Mouse (Mus musculus): Measurements from ENCODE around the gene Mok. TPM values are rescaled to one million over a fixed set of nuclear protein-coding genes. Genes with fewer than 3 reads are reported as not detected.
"Not testable (repeated sequence)": the region's sequence is repeated elsewhere in the genome, so short reads cannot be mapped to it uniquely, and the experiment has no call there.

The Mok gene
- total RNA-seq, 1 experiment: 14.9 TPM

DNA sequence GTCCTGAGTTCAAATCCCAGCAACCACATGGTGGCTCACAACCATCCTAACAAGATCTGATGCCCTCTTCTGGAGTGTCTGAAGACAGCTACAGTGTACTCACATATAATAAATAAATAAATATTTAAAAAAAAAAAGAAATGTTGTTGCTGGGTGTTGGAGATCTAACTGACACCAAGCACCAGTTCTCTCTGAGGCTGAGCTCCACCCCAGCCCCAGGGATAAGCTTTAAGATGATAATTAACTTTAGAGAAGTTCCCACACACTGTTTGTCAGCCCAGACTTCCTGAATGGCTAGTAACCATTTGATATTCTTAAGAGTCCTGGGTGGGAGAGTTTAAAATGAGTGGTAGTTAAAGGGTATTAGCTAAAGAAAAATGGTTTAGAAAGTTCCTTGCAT lies 19.6 kb upstream of the Mok start:
- no peak for TF ChIP-seq ZNF384 (IDR thresholded peaks at IDR 0.05; ENCODE audit: low read depth, low read length)
- no peak for TF ChIP-seq ZC3H11A (IDR thresholded peaks at IDR 0.05; ENCODE audit: borderline replicate concordance, low read depth, low read length)
- no peak for TF ChIP-seq HCFC1 (IDR thresholded peaks at IDR 0.05; ENCODE audit: borderline replicate concordance, insufficient read depth, low read length)
- TF ChIP-seq CHD2 (IDR thresholded peaks at IDR 0.05; ENCODE audit: low read depth, low read length): no peak
- TF ChIP-seq MAFK (IDR thresholded peaks at IDR 0.05; ENCODE audit: insufficient read depth, low read depth, low read length): no peak
- peaks cover 9% of the 10 kb centered on the region; the same call in 1 of the 2 replicates for H3K36me3 ChIP-seq (ENCODE audit: control insufficient read depth, insufficient read depth, low read length, poor library complexity, severe bottlenecking)
- DNase-seq (ENCODE audit: low read depth, low spot score): no peak
- H3K27ac ChIP-seq (ENCODE audit: insufficient read depth, low read depth, low read length, poor library complexity, severe bottlenecking): no peak overlapping the region
- H3K4me1 ChIP-seq (ENCODE audit: control insufficient read depth in 2 of 2, insufficient read depth in 2 of 2, low read length in 2 of 2, poor library complexity in 1 of 2): peaks cover 6 to 30% of the 10 kb centered on the region in 2 experiments; a peak in 2 of 4 replicates
- no peak overlapping the region for H3K9ac ChIP-seq (ENCODE audit: insufficient read depth, low read depth, low read length, poor library complexity, severe bottlenecking)
- no peak overlapping the region for H3K4me3 ChIP-seq (ENCODE audit: insufficient read depth in 1 of 2, low read depth in 1 of 2, low read length in 2 of 2, poor library complexity in 1 of 2, severe bottlenecking in 1 of 2)
- in situ Hi-C loops (cut with MboI; ENCODE audit: low sequenced_read_pairs in 2 of 2, unreplicated experiment in 2 of 2): no loop called here
- H3K9me3 ChIP-seq (ENCODE audit: control insufficient read depth, insufficient read depth, low read depth, low read length): no peaks in the 10 kb centered on the region

DNA sequence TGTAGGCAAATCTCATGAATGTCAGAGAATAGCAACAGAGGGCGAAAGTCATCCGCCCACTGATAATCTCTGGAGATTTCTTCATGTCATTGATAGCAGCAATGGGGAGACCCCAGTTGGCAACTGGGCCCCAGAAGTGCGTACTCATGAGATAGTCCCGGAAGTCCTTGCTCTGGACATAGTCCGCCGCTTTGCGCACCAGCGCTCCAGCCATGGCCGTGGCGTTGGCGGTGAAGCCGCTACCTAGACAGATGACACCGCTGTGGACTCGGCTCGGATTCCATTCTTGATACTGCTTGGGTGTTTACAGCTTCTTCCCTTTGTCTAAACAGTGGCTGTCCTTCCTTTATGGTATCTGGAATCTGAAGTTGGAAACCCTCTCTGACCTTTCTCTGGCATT lies 17.9 kb upstream of the Mok start:
- H3K36me3 ChIP-seq (ENCODE audit: control insufficient read depth, insufficient read depth, low read length, poor library complexity, severe bottlenecking); H3K9ac ChIP-seq (ENCODE audit: insufficient read depth, low read depth, low read length, poor library complexity, severe bottlenecking); H3K9me3 ChIP-seq (ENCODE audit: control insufficient read depth, insufficient read depth, low read depth, low read length); H3K27ac ChIP-seq (ENCODE audit: insufficient read depth, low read depth, low read length, poor library complexity, severe bottlenecking); in situ Hi-C loops (cut with MboI; ENCODE audit: low sequenced_read_pairs in 2 of 2, unreplicated experiment in 2 of 2); H3K4me3 ChIP-seq (ENCODE audit: insufficient read depth in 1 of 2, low read depth in 1 of 2, low read length in 2 of 2, poor library complexity in 1 of 2, severe bottlenecking in 1 of 2); DNase-seq (ENCODE audit: low read depth, low spot score): not testable (repeated sequence)
- peaks cover 6 to 37% of the 10 kb centered on the region in 2 experiments; a peak in 3 of 4 replicates for H3K4me1 ChIP-seq (ENCODE audit: control insufficient read depth in 2 of 2, insufficient read depth in 2 of 2, low read length in 2 of 2, poor library complexity in 1 of 2)

DNA sequence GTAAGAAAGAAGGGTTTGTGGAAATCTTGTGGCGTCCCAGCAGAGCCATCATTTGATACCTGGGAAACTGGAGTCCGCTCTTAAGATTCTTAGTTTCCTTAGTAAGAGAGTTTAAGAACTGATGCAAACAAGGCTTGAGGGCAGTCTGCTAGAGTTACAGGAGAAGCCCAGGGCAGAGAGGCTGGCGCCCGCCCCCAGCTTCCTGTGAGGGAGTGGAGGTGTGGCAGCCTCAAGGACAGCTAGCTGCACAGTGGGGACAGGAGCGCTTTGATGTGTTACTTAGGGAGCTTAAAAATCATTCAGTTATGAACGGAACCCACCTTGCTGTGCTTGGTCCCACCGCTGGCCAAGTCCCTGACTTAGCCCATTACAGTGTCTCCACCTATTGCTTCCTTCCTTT lies 16.5 kb upstream of the Mok start:
- H3K9me3 ChIP-seq (ENCODE audit: control insufficient read depth, insufficient read depth, low read depth, low read length): no peaks in the 10 kb centered on the region
- no peak overlapping the region for H3K27ac ChIP-seq (ENCODE audit: insufficient read depth, low read depth, low read length, poor library complexity, severe bottlenecking)
- peaks cover 6 to 36% of the 10 kb centered on the region in 2 experiments; a peak in 3 of 4 replicates for H3K4me1 ChIP-seq (ENCODE audit: control insufficient read depth in 2 of 2, insufficient read depth in 2 of 2, low read length in 2 of 2, poor library complexity in 1 of 2)
- in situ Hi-C loops (cut with MboI; ENCODE audit: low sequenced_read_pairs in 2 of 2, unreplicated experiment in 2 of 2): no loop called here
- no peak overlapping the region for H3K9ac ChIP-seq (ENCODE audit: insufficient read depth, low read depth, low read length, poor library complexity, severe bottlenecking)
- no peak overlapping the region for H3K4me3 ChIP-seq (ENCODE audit: insufficient read depth in 1 of 2, low read depth in 1 of 2, low read length in 2 of 2, poor library complexity in 1 of 2, severe bottlenecking in 1 of 2)
- TF ChIP-seq CHD2 (IDR thresholded peaks at IDR 0.05; ENCODE audit: low read depth, low read length) (no peak), HCFC1 (IDR thresholded peaks at IDR 0.05; ENCODE audit: borderline replicate concordance, insufficient read depth, low read length) (no peak), ZNF384 (IDR thresholded peaks at IDR 0.05; ENCODE audit: low read depth, low read length) (no peak), ZC3H11A (IDR thresholded peaks at IDR 0.05; ENCODE audit: borderline replicate concordance, low read depth, low read length) (no peak), MAFK (IDR thresholded peaks at IDR 0.05; ENCODE audit: insufficient read depth, low read depth, low read length) (no peak)
- peaks cover 9% of the 10 kb centered on the region; the same call in 1 of the 2 replicates for H3K36me3 ChIP-seq (ENCODE audit: control insufficient read depth, insufficient read depth, low read length, poor library complexity, severe bottlenecking)
- DNase-seq (ENCODE audit: low read depth, low spot score): no peak

DNA sequence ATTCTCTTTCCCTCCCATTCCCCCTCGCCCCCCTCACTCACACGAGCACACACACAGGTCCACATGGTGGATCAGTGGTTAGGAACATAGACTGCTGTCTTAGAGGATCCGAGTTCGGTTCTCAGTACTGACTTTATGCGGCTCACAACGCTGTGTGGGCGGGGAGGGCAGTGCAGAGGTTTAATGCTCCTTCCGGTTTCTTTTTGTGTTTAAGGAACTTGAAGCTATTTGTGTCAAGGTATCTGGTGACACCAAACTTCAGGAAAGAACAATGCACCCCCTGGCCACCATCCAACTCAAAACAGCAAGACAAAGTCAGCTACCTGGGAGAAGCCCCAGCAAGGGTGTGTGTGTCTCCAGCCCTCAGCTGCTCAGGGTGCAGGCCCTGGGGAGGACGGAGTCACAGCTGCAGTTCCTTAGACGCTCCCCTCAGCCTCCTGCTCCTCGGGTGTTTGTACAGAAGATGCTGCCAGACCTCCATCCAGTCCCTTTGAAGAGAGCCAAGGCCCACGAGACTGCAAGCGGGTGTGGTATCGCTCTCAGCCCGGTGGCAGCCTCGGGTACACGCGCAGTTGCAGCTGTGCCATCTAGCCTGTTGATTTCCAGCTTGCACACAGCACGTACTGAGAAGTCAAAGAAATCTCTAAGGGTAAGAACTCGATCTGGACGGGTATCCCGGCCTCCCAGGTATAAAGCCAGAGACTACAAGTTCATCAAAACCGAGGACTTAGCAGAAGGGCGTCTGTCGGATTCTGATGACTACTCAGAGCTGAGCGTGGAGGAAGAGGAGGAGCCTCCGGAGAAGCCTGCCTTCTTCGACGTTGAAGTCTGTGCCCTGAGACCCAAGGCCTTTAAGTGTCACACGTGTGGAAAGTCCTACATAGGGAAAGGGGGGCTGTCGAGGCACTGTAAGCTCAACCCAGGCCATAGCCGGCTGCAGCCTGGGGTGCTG lies 14.3 kb upstream of the Mok start:
- Histone ChIP-seq H3K4me3 (ENCODE audit: insufficient read depth in 1 of 2, low read depth in 1 of 2, low read length in 2 of 2, poor library complexity in 1 of 2, severe bottlenecking in 1 of 2) (no peak overlapping the region), H3K4me1 (ENCODE audit: control insufficient read depth in 2 of 2, insufficient read depth in 2 of 2, low read length in 2 of 2, poor library complexity in 1 of 2) (peaks cover 4 to 26% of the 10 kb centered on the region in 2 experiments; a peak in 3 of 4 replicates), H3K27ac (ENCODE audit: insufficient read depth, low read depth, low read length, poor library complexity, severe bottlenecking) (no peak overlapping the region), H3K9ac (ENCODE audit: insufficient read depth, low read depth, low read length, poor library complexity, severe bottlenecking) (peak overlapping the region; percentile 4; the same call in 1 of the 2 replicates), H3K9me3 (ENCODE audit: control insufficient read depth, insufficient read depth, low read depth, low read length) (no peaks in the 10 kb centered on the region), H3K36me3 (ENCODE audit: control insufficient read depth, insufficient read depth, low read length, poor library complexity, severe bottlenecking) (peaks cover 5% of the 10 kb centered on the region; the same call in 1 of the 2 replicates)
- TF ChIP-seq MAFK (IDR thresholded peaks at IDR 0.05; ENCODE audit: insufficient read depth, low read depth, low read length) (no peak), ZC3H11A (IDR thresholded peaks at IDR 0.05; ENCODE audit: borderline replicate concordance, low read depth, low read length) (no peak), ZNF384 (IDR thresholded peaks at IDR 0.05; ENCODE audit: low read depth, low read length) (no peak), HCFC1 (IDR thresholded peaks at IDR 0.05; ENCODE audit: borderline replicate concordance, insufficient read depth, low read length) (no peak)
- in situ Hi-C loops (cut with MboI; ENCODE audit: low sequenced_read_pairs in 2 of 2, unreplicated experiment in 2 of 2): no loop called here
- no peak for DNase-seq (ENCODE audit: low read depth, low spot score)

All from ES-E14 (cell line).